8 mouse cellular contexts compared by ENCODE assay signal in the genomic region with DNA sequence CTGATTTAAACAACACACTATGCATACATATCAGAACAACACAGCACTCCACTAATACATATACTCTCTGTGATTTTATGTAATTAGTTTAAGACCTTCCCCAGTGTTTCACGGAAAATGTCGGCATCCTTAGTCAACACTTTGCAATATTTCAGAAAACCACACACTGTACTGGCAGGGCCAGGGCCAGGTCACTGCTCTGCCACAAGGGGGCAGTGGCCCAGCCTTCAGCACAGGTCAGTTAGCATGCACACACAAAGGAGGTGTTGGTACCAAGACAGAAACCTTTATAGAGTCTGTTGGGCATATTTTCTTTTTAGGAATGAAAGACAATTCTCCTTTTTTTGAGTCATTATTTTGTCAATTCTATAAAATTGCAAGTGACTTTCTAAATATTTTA. TPM values are rescaled to one million over a fixed set of nuclear protein-coding genes. Genes with fewer than 3 reads are reported as not detected.
DNase-seq lines count a peak whose midpoint lies in the region; ATAC-seq and TF ChIP-seq lines count a peak whose summit lies in the region.

No protein-coding gene starts in this region.

- H3K9ac ChIP-seq in lung, embryonic 14.5 days = no peak overlapping the region

- H3K4me1 ChIP-seq in cerebellum, adult 2 months (ENCODE audit: control insufficient read depth, insufficient read depth, low read length) = no peaks in the 10 kb centered on the region
- H3K4me1 ChIP-seq in lung, embryonic 14.5 days (ENCODE audit: insufficient read depth) = no peaks in the 10 kb centered on the region
- H3K4me1 ChIP-seq in small intestine, adult 2 months (ENCODE audit: control insufficient read depth, insufficient read depth, insufficient read length, low read length) = no peaks in the 10 kb centered on the region

- peak; percentile 93 for ATAC-seq in granulocyte monocyte progenitor cell, adult 5-6 weeks (replicated peaks; ENCODE audit: poor library complexity, severe bottlenecking)
- peak; percentile 77 for ATAC-seq in lung, embryonic 14.5 days (ENCODE audit: insufficient read depth)

- DNase-seq in cerebellum, adult 2 months = no peak
- no peak for DNase-seq in cerebellum, adult 9-10 months
- DNase-seq in B cell, adult 2 months = peak; percentile 41 to 42
- peak; percentile 5 for DNase-seq in c-Kit-positive CD71-negative TER-119-negative erythroid progenitor cells, embryonic 14.5 days (ENCODE audit: low read depth)
- peak; percentile 40 for DNase-seq in lung, embryonic 14.5 days
- DNase-seq in right cerebral cortex, adult 18-20 months = no peak

- H3K4me3 ChIP-seq in cerebellum, adult 2 months (replicated peaks; ENCODE audit: insufficient read depth, low read depth, low read length) = no peak overlapping the region
- no peak overlapping the region for H3K4me3 ChIP-seq in lung, embryonic 14.5 days (ENCODE audit: low read depth, low read length)
- H3K4me3 ChIP-seq in small intestine, adult 2 months (ENCODE audit: low read depth, low read length) = no peak overlapping the region

- no peak for TF ChIP-seq POLR2A in cerebellum, adult 2 months (IDR thresholded peaks at IDR 0.05; ENCODE audit: borderline replicate concordance, insufficient read depth, low read length)
- TF ChIP-seq POLR2A in small intestine, adult 2 months (IDR thresholded peaks at IDR 0.05; ENCODE audit: low read depth, low read length) = no peak

- no peaks in the 10 kb centered on the region for H3K27me3 ChIP-seq in cerebellum, adult 2 months (ENCODE audit: control insufficient read depth, insufficient read depth, low read length)
- no peaks in the 10 kb centered on the region for H3K27me3 ChIP-seq in lung, embryonic 14.5 days (ENCODE audit: insufficient read depth, low read length)
- H3K27me3 ChIP-seq in small intestine, adult 2 months (ENCODE audit: control insufficient read depth, insufficient read depth, low read length) = no peaks in the 10 kb centered on the region

- no peak overlapping the region for H3K4me2 ChIP-seq in lung, embryonic 14.5 days

- WGBS in cerebellum, adult 2 months = 54% methylated on average over 2 of the region's 2 CpGs
- 55% methylated on average over 2 of the region's 2 CpGs for whole genome bisulfite sequencing in lung, embryonic 14.5 days
- 53% methylated on average over 2 of the region's 2 CpGs for WGBS in small intestine, adult 2 months

- TF ChIP-seq CTCF in cerebellum, adult 2 months (IDR thresholded peaks at IDR 0.05; ENCODE audit: borderline replicate concordance, insufficient read depth, low read depth, low read length) = peak; percentile 53
- TF ChIP-seq CTCF in lung, embryonic 14.5 days (IDR thresholded peaks at IDR 0.05; ENCODE audit: low read depth) = peak; percentile 75
- peak; percentile 55; the same call in 1 of the 2 replicates for TF ChIP-seq CTCF in small intestine, adult 2 months (IDR thresholded peaks at IDR 0.05; ENCODE audit: extremely low read depth, insufficient read length, insufficient replicate concordance, low read depth, low read length)

- H3K9me3 ChIP-seq in lung, embryonic 14.5 days (ENCODE audit: low read depth, low read length) = no peaks in the 10 kb centered on the region

- H3K36me3 ChIP-seq in lung, embryonic 14.5 days (ENCODE audit: insufficient read depth) = no peaks in the 10 kb centered on the region
- H3K36me3 ChIP-seq in small intestine, adult 2 months (ENCODE audit: control insufficient read depth, insufficient read depth, low read length) = no peaks in the 10 kb centered on the region

- H3K27ac ChIP-seq in cerebellum, adult 2 months (ENCODE audit: insufficient read depth, low read length) = no peak overlapping the region
- no peak overlapping the region for H3K27ac ChIP-seq in lung, embryonic 14.5 days (ENCODE audit: low read depth)
- no peak overlapping the region for H3K27ac ChIP-seq in small intestine, adult 2 months (ENCODE audit: insufficient read depth, low read depth, low read length)

RNA-seq across cellular contexts. Expression of a gene that starts 27.0 kb away (rescaled TPM):
- polyA plus RNA-seq in cerebellum, adult 2 months (2012; rRNA removed) = 38.2 and 38.8 TPM in 2 replicates
- total RNA-seq in granulocyte monocyte progenitor cell, adult 5-6 weeks (2014; fragmentation: Nextera tagmentation) = 27.3 and 32.3 TPM in 2 replicates
- total RNA-seq in granulocyte monocyte progenitor cell, adult 5-6 weeks (2017) = 47.3 and 61.7 TPM in 2 replicates
- 35.6 and 37.9 TPM in 2 replicates for polyA plus RNA-seq in lung, embryonic 14.5 days (2014; fragmentation: Nextera tagmentation; extraction: Ambion mirVana)
- 2.1 and 2.7 TPM in 2 replicates for polyA plus RNA-seq in small intestine, adult 2 months (2012; rRNA removed)

RNA-seq across cellular contexts. Expression of a gene that starts 50.4 kb away (rescaled TPM):
- polyA plus RNA-seq in cerebellum, adult 2 months (2012; rRNA removed) = 50.6 and 55.9 TPM in 2 replicates
- total RNA-seq in granulocyte monocyte progenitor cell, adult 5-6 weeks (2014; fragmentation: Nextera tagmentation) = 1.6 and 2.8 TPM in 2 replicates
- 0.90 and 4.2 TPM in 2 replicates for total RNA-seq in granulocyte monocyte progenitor cell, adult 5-6 weeks (2017)
- polyA plus RNA-seq in lung, embryonic 14.5 days (2014; fragmentation: Nextera tagmentation; extraction: Ambion mirVana) = 0.64 and 1.0 TPM in 2 replicates
- 0.13 and 0.52 TPM in 2 replicates for polyA plus RNA-seq in small intestine, adult 2 months (2012; rRNA removed)

Comparison
In these comparisons a context has a peak if more than half of its experiments do, and no peak if none do; other contexts are left out.
1. DNase-seq: peak in B cell, adult 2 months (2 of 2), c-Kit-positive CD71-negative TER-119-negative erythroid progenitor cells, embryonic 14.5 days (single experiment) and lung, embryonic 14.5 days (single experiment); none in cerebellum, adult 2 months (0 of 2), cerebellum, adult 9-10 months (single experiment) and right cerebral cortex, adult 18-20 months (single experiment).
2. RNA of a gene that starts 50.4 kb away (polyA plus RNA-seq): 50.6 to 55.9 TPM in cerebellum, adult 2 months; 0.64 to 1.0 TPM in lung, embryonic 14.5 days and 0.13 to 0.52 TPM in small intestine, adult 2 months; every median in the first group is over 10 times any median in the second.
3. Peak in every context shown above with its lines, with median percentiles within 50 percentile points of each other: CTCF ChIP-seq.